Mouse (Mus musculus): Measurements from ENCODE around the gene Leng8. TPM values are rescaled to one million over a fixed set of nuclear protein-coding genes. Genes with fewer than 3 reads are reported as not detected.

Leng8 gene
- total and polyA plus RNA-seq, 3 experiments = 23.2 to 46.6 (median 33.5) TPM

- TF ChIP-seq MAX (IDR thresholded peaks at IDR 0.05; ENCODE audit: low read length) = no peak
- no peak for TF ChIP-seq PAX5 (IDR thresholded peaks at IDR 0.05; ENCODE audit: low read length)
- TF ChIP-seq RAD21 (IDR thresholded peaks at IDR 0.05; ENCODE audit: low read depth, low read length) = peak; percentile 94
- no peak for TF ChIP-seq CHD1 (IDR thresholded peaks at IDR 0.05; ENCODE audit: low read depth, low read length)
- TF ChIP-seq CHD2 (IDR thresholded peaks at IDR 0.05; ENCODE audit: low read length) = no peak
- no peak for TF ChIP-seq JUN (IDR thresholded peaks at IDR 0.05; ENCODE audit: insufficient read depth, low read depth, low read length)
- TF ChIP-seq ZNF384 (IDR thresholded peaks at IDR 0.05; ENCODE audit: low read depth, low read length) = no peak
- no peak for TF ChIP-seq HCFC1 (IDR thresholded peaks at IDR 0.05; ENCODE audit: low read depth, low read length)
- TF ChIP-seq MEF2A (IDR thresholded peaks at IDR 0.05; ENCODE audit: borderline replicate concordance, low read depth, low read length) = no peak
- no peak for TF ChIP-seq KAT2A (IDR thresholded peaks at IDR 0.05; ENCODE audit: insufficient replicate concordance, low read length)
- no peak for TF ChIP-seq E2F4 (IDR thresholded peaks at IDR 0.05; ENCODE audit: insufficient replicate concordance, low read depth, low read length)
- TF ChIP-seq CTCF (conservative IDR thresholded peaks at IDR 0.05 in 1 of 2, IDR thresholded peaks at IDR 0.05 in 1 of 2; ENCODE audit: low read depth in 2 of 2, low read length in 2 of 2) = peak; percentile 70 to 93; a peak in 3 of 4 replicates
Measured at GRCm38 (mm10) chr7:4130686-4131452, 6.0 kb upstream of the Leng8 start (continued).

GRCm38 (mm10) chr7:4131964-4132363, 4.9 kb upstream of the Leng8 start:
- TF ChIP-seq CHD2 (IDR thresholded peaks at IDR 0.05; ENCODE audit: low read length) (no peak), E2F4 (IDR thresholded peaks at IDR 0.05; ENCODE audit: insufficient replicate concordance, low read depth, low read length) (no peak), BHLHE40 (IDR thresholded peaks at IDR 0.05; ENCODE audit: low read depth, low read length) (no peak), CTCF (conservative IDR thresholded peaks at IDR 0.05 in 1 of 2, IDR thresholded peaks at IDR 0.05 in 1 of 2; ENCODE audit: low read depth in 2 of 2, low read length in 2 of 2) (no peak), TBP (conservative IDR thresholded peaks at IDR 0.05; ENCODE audit: low read depth, low read length) (no peak), USF1 (IDR thresholded peaks at IDR 0.05; ENCODE audit: low read depth, low read length) (no peak), ZC3H11A (IDR thresholded peaks at IDR 0.05; ENCODE audit: low read depth, low read length) (no peak), MEF2A (IDR thresholded peaks at IDR 0.05; ENCODE audit: borderline replicate concordance, low read depth, low read length) (no peak), NRF1 (IDR thresholded peaks at IDR 0.05; ENCODE audit: low read depth, low read length) (no peak), MXI1 (IDR thresholded peaks at IDR 0.05; ENCODE audit: low read depth, low read length) (no peak), SIN3A (IDR thresholded peaks at IDR 0.05; ENCODE audit: low read length) (no peak), GABPA (IDR thresholded peaks at IDR 0.05; ENCODE audit: insufficient replicate concordance, low read depth, low read length) (no peak), CHD1 (IDR thresholded peaks at IDR 0.05; ENCODE audit: low read depth, low read length) (no peak)
- Histone ChIP-seq H3K9ac (ENCODE audit: insufficient read depth, low read depth) (no peak overlapping the region), H3K4me3 (replicated peaks in 1 of 3; ENCODE audit: low read depth in 2 of 3, low read length in 2 of 3, poor library complexity in 1 of 3) (no peak overlapping the region), H3K9me3 (replicated peaks; ENCODE audit: low read length) (no peaks in the 10 kb centered on the region), H3K36me3 (replicated peaks in 1 of 2; ENCODE audit: control insufficient read depth in 1 of 2, insufficient read depth in 1 of 2, low read length in 1 of 2) (peaks cover 0 to 50% of the 10 kb centered on the region in 2 experiments), H3K27ac (ENCODE audit: insufficient read depth, low read depth) (no peak overlapping the region), H3K27me3 (replicated peaks) (no peaks in the 10 kb centered on the region), H3K79me2 (replicated peaks; ENCODE audit: control insufficient read depth, extremely low read depth, insufficient read depth, poor library complexity, severe bottlenecking) (no peaks in the 10 kb centered on the region), H3K4me2 (ENCODE audit: insufficient read depth, low read depth, poor library complexity, severe bottlenecking) (no peak overlapping the region), H3K4me1 (ENCODE audit: control insufficient read depth in 1 of 2, insufficient read depth in 2 of 2) (peaks cover 0 to 23% of the 10 kb centered on the region in 2 experiments; a peak in 2 of 4 replicates)
- dilution Hi-C loops (cut with MboI; ENCODE audit: extremely low pct_ligation_motif_present, extremely low pct_unique_long_range_greater_than_20kb, low sequenced_read_pairs) (no loop called here), in situ Hi-C loops (cut with MboI; ENCODE audit: low pct_ligation_motif_present, low pct_unique_long_range_greater_than_20kb, low sequenced_read_pairs) (no loop called here)
- DNase-seq (ENCODE audit: extremely low read depth) = no peak
